Mouse (Mus musculus) heart, postnatal 0 days (tissue): Measurements from ENCODE around the gene Thrap3.

Source experiments
- CTCF ChIP-seq: IDR thresholded peaks from 2 replicates; pipeline ENCODE4 v1.5.1; 2016; ENCODE audit warnings: antibody characterized with exemption, control low read depth, low read depth
- EP300 ChIP-seq: IDR thresholded peaks from 2 replicates; pipeline ENCODE4 v1.6.1; 2016; ENCODE audit warnings: antibody characterized with exemption, low read depth

DNA sequence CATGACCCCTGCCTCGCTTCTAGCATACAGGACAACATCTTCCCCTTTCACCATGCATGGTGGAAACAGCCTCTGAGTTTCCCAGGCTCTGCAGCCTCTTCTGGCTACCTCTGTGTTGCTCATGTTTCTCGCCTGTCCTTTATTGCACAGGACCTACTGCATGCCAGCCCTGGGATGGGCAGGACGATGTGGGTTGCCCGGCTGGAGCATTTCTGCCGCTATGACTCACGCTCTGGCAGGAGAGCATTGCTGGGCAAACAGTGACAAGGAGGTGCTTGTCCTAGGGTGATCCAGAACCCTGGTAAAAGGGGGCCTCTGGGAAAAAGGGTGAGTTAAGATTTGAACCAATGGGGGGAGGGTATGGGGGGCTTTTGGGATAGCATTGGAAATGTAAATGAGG is 15.2 kb upstream of the Thrap3 start:
- TF ChIP-seq EP300 (no peak), CTCF (no peak)
